Mouse (Mus musculus) cerebellum, postnatal 10 days (tissue): ENCODE results near the gene Gm28044.
A peak's percentile ranks its signal among the peaks of the same experiment; 100 is the strongest.
"Not testable (repeated sequence)": the region's sequence is repeated elsewhere in the genome, so short reads cannot be mapped to it uniquely, and the experiment has no call there.

Source experiments
- DNase-seq, 2 experiments: peaks; one replicate each; pipeline ENCODE4 v3.0.0; 2021; ENCODE audit warnings: mixed read lengths in 2 of 2

The Gm28044 gene

GRCm38 (mm10) chr13:67360131-67360744 lies at the start of gene Gm28044, which contains the start of gene Zfp953:
Gm28044 (minus strand) TSS chr13:67360536.
Zfp953 (minus strand) TSS chr13:67360605.
- peak; percentile 91 to 92 for DNase-seq

DNA sequence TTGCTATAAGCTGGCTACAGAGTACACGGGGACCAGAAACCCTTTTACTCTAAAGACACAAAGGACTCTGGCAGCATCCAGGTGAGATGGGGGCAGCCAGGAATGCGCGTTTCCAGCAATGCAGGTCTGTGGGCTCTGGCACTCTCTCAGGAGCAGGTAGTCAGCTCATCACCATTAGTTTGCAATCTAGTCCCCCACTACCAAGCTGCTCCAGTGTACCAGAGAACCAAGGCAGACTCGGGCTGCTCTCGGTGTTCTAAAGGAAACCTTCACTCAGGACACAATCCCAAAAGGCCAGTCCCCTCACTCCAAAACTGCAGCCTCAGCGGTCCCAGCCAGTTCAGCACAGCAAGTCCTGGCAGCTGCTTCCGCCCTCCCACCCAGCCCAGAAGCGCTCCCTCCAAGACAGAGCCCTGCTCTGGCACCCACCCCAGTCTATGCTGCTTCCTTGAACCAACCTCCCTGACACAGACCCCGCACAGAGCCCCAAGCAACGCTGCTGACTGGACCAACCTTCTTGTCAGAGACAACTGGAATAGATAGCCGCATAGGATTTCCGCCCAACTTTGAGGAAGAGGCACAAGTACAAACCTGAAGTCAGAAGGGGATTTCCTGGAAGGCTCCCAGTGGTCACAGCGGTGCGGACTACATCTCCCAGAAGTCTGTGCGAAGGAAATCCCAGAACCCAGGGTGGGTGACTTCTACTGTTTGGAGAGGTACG lies 39.0 kb upstream of the Gm28044 start, which contains the start of gene Zfp429:
TSS of gene Zfp429 (minus strand) at position 637 of the 721 bp plus-strand sequence.
- DNase-seq: peak; percentile 78 to 82

DNA sequence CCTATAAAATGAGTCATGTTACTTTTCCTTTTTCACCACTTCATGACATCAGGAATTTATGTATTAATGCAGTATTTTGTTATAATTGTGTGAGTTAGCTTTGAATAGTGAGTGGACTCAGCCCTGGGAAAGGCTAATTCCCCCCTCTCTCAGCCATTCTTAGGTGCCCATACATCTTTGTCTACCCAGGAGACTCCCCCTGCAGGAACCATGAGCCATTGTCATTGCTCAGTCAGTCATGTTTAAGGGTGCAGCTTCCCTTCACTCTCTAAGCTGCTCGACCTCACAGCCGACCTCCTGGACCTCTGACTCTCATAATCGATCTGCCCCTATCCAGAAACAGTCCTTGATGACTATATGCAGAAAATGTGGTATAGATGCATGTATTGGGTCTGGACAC lies 15.9 kb upstream of the Gm28044 start:
- not testable (repeated sequence) for DNase-seq

DNA sequence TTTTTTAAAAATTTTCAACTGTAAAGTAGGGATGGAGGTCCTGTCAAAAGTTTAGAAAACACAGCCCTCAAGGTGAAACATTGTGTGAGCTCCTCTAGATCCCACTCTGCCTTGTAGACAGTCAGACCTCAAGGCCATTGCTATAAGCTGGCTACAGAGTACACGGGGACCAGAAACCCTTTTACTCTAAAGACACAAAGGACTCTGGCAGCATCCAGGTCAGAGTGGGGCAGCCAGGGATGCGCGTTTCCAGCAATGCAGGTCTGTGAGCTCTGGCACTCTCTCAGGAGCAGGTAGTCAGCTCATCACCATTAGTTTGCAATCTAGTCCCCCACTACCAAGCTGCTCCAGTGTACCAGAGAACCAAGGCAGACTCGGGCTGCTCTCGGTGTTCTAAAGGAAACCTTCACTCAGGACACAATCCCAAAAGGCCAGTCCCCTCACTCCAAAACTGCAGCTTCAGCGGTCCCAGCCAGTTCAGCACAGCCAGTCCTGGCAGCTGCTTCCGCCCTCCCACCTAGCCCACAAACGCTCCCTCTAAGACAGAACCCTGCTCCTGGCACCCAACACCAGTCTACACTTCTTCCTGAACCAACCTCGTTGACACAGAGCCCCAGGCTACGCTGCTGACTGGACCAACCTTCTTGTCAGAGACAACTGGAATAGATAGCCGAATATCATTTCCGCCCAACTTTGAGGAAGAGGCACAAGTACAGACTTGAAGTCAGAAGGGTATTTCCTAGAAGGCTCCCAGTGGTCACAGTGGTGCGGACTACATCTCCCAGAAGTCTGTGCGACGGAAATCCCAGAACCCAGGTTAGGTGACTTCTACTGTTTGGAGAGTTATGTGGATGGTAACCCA lies 14.9 kb upstream of the Gm28044 start, which contains the start of the genes Gm28041 and Zfp456:
TSS of gene Gm28041 (minus strand) at position 684 of the 862 bp plus-strand sequence.
TSS of gene Zfp456 (minus strand) at position 761 of the 862 bp plus-strand sequence.
- DNase-seq: peak; percentile 52 to 63

GRCm38 (mm10) chr13:67351854-67352253 lies 8.5 kb downstream of the Gm28044 start:
- DNase-seq: no peak

DNA sequence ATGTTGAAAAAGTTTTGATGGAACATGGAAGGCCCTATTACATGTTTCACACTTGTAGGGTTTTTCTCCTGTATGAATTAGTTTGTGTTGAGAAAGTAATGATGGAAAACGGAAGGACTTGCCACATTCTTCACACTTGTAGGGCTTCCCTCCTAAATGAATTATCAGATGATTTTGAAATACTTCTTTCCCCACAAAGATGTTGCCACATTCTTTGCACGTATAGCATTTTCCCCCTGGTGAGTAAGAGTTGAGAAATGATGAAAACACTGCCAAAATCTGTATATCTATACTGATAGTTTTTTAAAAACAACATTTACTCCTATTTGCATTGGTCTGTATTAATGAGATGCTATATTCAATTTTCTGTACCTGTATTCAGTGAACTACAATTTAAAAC lies 16.9 kb downstream of the Gm28044 start:
- no peak for DNase-seq

DNA sequence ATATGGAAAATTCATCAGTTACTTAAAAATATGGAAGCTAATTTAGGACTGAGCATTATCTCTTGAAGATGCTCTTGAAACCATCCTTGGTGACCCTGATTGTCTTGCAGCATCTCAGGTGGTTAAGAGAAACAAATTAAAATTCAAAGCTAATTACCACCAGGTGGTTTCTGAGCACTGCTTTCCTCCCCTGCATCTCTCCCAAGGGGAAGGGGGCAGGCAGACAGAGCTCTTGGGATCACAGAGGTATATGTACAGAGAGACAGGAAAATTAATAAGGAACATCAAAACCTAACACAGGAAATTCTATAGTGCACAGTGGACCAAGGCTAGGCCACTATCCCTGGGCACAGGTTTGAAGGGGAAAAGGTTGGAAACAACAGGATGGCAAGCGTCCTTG lies 27.5 kb downstream of the Gm28044 start:
- peak in 1 of 2 experiments; percentile 3 for DNase-seq

DNA sequence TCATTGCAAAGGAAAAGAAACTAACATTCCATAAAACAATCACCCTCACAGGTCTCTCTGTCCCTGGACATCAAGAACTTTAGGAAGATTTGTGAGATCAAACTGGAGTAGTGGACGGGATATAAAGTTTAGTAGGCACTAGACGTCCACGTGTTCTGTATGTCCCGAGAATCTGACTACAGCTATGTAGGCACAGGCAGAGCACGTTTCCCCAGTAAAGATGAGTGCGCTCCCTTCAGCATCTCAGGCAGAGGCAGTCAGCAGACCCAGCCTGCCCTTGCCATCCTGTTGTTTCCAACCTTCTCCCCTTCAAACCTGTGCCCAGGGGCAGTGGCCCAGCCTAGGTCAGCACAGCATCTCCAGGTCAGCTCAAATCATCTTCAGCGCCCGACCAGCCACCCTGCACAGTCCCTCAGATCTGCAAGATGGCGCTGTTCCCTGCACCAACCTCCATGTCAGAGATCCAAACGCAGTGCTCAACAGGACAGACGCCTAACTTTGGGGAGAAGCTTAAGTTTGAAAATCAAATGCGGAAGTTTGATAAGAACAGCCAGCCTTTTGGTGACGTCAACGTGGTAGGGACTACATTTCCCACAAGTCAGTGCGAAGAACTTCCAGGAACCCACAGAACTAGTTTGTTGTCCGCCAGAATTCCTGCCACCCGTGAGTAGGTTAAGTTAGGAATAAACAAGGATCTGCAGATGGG lies 28.2 kb downstream of the Gm28044 start, which contains the start of gene Zfp595:
TSS of gene Zfp595 (minus strand) at position 552 of the 706 bp plus-strand sequence.
- peak; percentile 73 to 79 for DNase-seq

DNA sequence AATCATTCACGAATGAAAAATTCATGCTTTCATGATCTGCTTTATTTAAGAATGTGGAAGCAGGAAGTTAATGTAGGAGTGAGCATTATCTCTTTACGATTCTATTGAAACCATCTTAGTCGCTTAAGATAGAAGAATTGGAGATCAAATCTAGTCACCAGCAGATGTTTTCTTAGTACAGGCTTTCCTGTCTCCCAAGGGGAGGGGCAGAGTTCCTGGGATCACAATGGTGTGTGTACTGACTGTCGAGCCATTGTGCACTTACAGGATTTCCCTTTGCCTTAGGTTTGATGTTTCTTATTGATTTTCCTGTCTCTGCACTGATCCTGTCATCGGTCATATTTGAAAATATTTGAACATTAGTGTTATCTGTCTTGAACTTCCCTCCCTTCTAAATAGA lies 53.6 kb downstream of the Gm28044 start:
- peak; percentile 9 to 15 for DNase-seq

DNA sequence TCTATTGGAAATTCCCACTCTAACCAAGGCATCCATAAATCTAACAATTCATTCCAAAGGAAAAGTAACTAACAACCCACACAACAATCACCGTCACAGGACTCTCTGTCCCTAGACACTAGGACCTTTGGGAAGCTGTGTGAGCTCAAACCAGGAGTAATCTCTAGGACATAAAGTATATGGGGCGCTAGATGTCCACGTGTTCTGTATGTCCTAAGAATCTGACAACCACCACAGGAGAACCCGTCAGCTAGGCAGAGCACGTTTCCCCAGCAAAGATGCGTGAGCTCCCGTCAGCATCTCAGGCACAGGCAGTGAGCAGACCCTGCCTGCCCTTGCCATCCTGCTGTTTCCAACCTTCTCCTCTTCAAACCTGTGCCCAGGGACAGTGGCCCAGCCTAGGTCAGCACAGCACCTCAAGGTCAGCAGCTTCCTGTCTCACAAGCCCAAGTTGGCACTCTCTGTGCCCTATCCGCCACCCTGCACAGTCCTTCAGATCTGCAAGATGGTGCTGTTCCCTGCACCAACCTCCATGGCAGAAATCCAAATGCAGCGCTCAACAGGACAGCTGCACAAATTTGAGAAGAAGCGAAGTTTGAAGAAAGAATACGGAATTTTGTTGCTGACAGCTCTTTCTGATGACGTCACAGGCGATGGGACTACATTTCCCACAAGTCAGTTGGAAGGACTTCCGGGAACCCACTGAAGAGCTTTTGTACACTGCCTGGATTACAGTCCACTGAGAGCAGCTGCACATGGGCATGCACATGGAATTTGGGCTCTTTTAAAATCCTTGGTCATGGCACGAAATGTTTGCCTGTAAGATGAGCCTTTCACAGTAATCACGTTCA lies 54.3 kb downstream of the Gm28044 start, which contains the start of gene Zfp457:
TSS of gene Zfp457 (minus strand) at position 664 of the 851 bp plus-strand sequence.
- DNase-seq: peak; percentile 93 to 94

DNA sequence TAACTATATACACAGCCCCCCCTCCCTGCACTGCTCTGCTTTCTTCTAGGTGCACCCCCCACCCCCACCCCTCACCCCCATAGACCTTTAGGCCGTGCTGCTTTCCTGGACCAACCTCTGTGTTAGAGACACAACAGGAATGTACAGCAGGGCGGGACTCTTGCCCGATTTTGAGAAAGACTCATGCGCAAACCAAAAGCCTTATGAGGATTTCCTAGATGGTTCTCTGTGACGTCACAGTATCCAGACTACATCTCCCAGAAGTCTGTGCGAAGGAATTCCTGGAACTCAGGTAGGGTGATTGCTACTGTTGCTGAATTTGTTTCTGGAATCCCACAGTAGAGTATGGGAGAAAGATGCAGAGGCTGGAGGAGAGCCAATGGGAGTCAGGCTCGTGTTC lies 82.0 kb downstream of the Gm28044 start, which contains the start of gene Zfp458:
TSS of gene Zfp458 (minus strand) at position 153 of the 400 bp plus-strand sequence.
- peak; percentile 5 to 12 for DNase-seq

GRCm38 (mm10) chr13:67269383-67270065 lies 90.8 kb downstream of the Gm28044 start:
- peak in 1 of 2 experiments; percentile 4 for DNase-seq

DNA sequence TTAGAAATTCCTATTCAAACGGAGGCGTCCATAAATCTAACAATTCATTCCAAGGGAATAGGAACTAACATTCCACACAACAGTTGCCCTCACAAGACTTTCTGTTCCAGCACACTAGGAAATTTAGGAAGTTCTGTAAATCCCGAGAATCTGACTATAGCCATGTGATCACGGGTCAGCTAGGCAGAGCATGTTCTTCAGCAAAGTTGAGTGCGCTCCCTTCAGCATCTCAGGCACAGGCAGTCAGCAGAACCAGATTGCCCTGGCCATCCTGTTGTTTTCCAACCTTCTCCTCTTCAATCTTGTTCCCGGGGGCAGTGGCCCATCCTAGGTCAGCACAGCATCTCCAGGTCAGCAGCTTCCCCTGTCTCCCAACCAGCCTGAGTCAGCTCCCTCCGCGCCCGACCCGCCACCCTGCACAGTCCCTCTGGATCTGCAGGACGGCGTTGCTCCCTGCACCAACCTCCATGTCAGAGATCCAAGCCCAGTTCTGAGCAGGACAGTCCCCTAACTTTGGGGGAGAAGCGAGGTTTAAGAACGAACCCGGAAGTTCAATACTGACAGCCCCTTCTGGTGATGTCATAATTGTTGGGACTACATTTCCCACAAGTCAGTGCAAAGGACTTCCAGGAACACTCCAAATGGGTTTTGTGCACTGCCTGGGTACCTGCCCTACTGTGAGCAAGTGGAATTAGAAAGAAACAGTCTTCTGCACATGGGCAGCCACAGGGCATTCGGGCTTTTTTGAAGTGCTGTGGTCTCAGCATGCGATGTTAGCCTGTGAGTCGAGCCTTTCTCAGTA lies 91.6 kb downstream of the Gm28044 start:
- DNase-seq: peak; percentile 79 to 83
